Mouse (Mus musculus): ENCODE results near the gene Pold2.

- no peak for TF ChIP-seq CTCF (conservative IDR thresholded peaks at IDR 0.05; ENCODE audit: insufficient read depth, insufficient read length, low read depth, low read length)
- TF ChIP-seq POLR2A (IDR thresholded peaks at IDR 0.05; ENCODE audit: low read depth, low read length) = no peak
These were observed 35.0 kb downstream of the Pold2 start for GRCm38 (mm10) chr11:5843131-5843530.

Measured in kidney, adult 2 months (tissue).